Mouse (Mus musculus): ENCODE measurements around the gene Dtnbp1. TPM values are rescaled to one million over a fixed set of nuclear protein-coding genes. Genes with fewer than 3 reads are reported as not detected.

Dtnbp1 gene
- polyA plus RNA-seq (2015; fragmentation: Nextera tagmentation; extraction: Ambion mirVana) = 29.5 and 30.2 TPM in 2 replicates

DNA sequence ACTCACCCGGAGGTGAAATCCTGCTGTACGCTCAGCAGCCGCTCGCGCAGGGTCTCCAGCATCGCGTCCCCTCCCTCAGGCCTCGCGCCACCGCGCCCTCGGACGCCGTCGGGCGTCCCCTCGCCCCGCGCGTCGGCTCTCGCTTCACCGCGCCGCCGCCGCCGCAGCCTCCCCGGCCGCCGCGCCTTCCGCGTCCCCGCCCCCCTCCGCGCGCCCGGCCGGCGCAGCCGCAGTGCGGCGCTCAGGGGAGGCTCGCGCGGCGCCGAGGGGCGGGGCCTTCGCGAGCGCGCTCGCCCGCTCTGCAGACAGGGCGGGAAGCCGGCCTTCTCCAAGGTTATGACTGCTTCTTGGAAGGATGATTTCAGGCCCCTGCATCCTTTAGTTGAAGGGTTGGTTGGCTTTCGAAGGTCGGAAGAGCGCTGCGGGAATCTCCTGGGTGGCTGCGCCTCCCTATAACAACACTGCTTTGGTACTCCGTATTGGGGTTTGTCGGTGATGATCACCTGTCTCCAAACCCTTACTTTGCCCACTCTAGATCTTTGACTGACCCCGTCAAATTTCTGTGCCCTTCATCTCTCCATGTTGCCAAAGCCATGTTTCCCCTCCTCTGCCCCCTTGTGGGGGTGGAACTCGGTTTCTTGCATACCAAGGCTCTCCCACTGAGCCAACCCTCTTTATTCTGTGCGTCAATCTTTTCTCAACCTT is at the start of gene Dtnbp1:
Gene Dtnbp1, minus strand, starts transcription at position 237 of the 705 bp plus-strand sequence.
- H3K36me3 ChIP-seq = peaks cover 6% of the 10 kb centered on the region
- WGBS (ENCODE audit: insufficient replicate concordance) = under 1% methylated on average over 68 of the region's 68 CpGs
- peak within 1 kb of the TSS; percentile 88 for H3K9ac ChIP-seq
- peaks cover 34% of the 10 kb centered on the region for H3K4me1 ChIP-seq (replicated peaks)
- ATAC-seq (ENCODE audit: low read depth) = peak; percentile 91
- peak; percentile 64 for DNase-seq
- H3K27ac ChIP-seq = peak within 1 kb of the TSS; percentile 47
- no peaks in the 10 kb centered on the region for H3K9me3 ChIP-seq (replicated peaks)
- no peaks in the 10 kb centered on the region for H3K27me3 ChIP-seq
- H3K4me2 ChIP-seq = peak within 1 kb of the TSS; percentile 99
- peak within 1 kb of the TSS; percentile 88 for H3K4me3 ChIP-seq (replicated peaks)

GRCm38 (mm10) chr13:45049261-45050020 is 47.5 kb upstream of the Dtnbp1 start:
- no peak for ATAC-seq (ENCODE audit: low read depth)
- H3K36me3 ChIP-seq = no peaks in the 10 kb centered on the region
- H3K27ac ChIP-seq = no peak overlapping the region
- H3K4me1 ChIP-seq (replicated peaks) = no peaks in the 10 kb centered on the region
- H3K9me3 ChIP-seq (replicated peaks) = no peaks in the 10 kb centered on the region
- no peak overlapping the region for H3K9ac ChIP-seq
- no peak overlapping the region for H3K4me3 ChIP-seq (replicated peaks)
- peaks cover 29% of the 10 kb centered on the region for H3K27me3 ChIP-seq
- no peak overlapping the region for H3K4me2 ChIP-seq
- WGBS (ENCODE audit: insufficient replicate concordance) = 67% methylated on average over 7 of the region's 7 CpGs
- DNase-seq = no peak

- ATAC-seq (ENCODE audit: low read depth) = no peak
- Histone ChIP-seq H3K27ac (no peak overlapping the region), H3K27me3 (peaks cover 9% of the 10 kb centered on the region), H3K4me1 (replicated peaks) (no peaks in the 10 kb centered on the region), H3K4me3 (replicated peaks) (no peak overlapping the region), H3K4me2 (no peak overlapping the region), H3K9ac (no peak overlapping the region), H3K9me3 (replicated peaks) (no peaks in the 10 kb centered on the region), H3K36me3 (no peaks in the 10 kb centered on the region)
- 67% methylated on average over 3 of the region's 3 CpGs for WGBS (ENCODE audit: insufficient replicate concordance)
- DNase-seq = no peak
Measured at GRCm38 (mm10) chr13:45043466-45043865, 41.5 kb upstream of the Dtnbp1 start.

GRCm38 (mm10) chr13:45040741-45041140 is 38.8 kb upstream of the Dtnbp1 start:
- Histone ChIP-seq H3K9me3 (replicated peaks) (no peaks in the 10 kb centered on the region), H3K27ac (no peak overlapping the region), H3K4me3 (replicated peaks) (no peak overlapping the region), H3K4me1 (replicated peaks) (no peaks in the 10 kb centered on the region), H3K36me3 (no peaks in the 10 kb centered on the region), H3K27me3 (peaks cover 7% of the 10 kb centered on the region; the same call in 1 of the 2 replicates), H3K4me2 (no peak overlapping the region), H3K9ac (no peak overlapping the region)
- ATAC-seq (ENCODE audit: low read depth) (no peak), DNase-seq (no peak)
- WGBS (ENCODE audit: insufficient replicate concordance) = 74% methylated on average over 7 of the region's 7 CpGs

DNA sequence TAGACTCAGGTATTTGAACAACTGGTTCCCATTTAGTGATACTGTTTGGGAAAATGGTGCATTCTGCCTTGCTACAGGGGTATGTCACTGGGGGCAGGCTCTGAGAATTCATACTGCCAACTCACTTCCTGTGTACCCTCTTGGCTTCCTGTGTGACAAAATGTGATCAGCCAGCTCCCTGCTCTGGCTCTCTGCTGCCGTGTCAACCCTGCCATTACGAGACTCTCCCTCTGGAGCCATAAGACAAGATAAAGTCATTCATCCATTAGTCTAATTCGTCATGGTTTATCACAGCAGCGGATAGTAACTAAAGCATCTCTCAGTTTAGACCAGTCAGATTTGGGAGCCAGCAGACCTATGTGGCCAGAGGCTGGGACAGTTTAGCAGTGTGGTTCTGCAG is 38.2 kb upstream of the Dtnbp1 start:
- Histone ChIP-seq H3K27ac (no peak overlapping the region), H3K9me3 (replicated peaks) (no peaks in the 10 kb centered on the region), H3K4me3 (replicated peaks) (no peak overlapping the region), H3K27me3 (peaks cover 7% of the 10 kb centered on the region; the same call in 1 of the 2 replicates), H3K4me2 (no peak overlapping the region), H3K4me1 (replicated peaks) (no peaks in the 10 kb centered on the region), H3K36me3 (no peaks in the 10 kb centered on the region), H3K9ac (no peak overlapping the region)
- no peak for ATAC-seq (ENCODE audit: low read depth)
- WGBS (ENCODE audit: insufficient replicate concordance) = 37% methylated on average over 4 of the region's 4 CpGs
- no peak for DNase-seq

GRCm38 (mm10) chr13:45036417-45036816 is 34.5 kb upstream of the Dtnbp1 start:
- Histone ChIP-seq H3K4me3 (replicated peaks) (no peak overlapping the region), H3K9me3 (replicated peaks) (no peaks in the 10 kb centered on the region), H3K27me3 (peaks cover 28% of the 10 kb centered on the region), H3K36me3 (no peaks in the 10 kb centered on the region), H3K4me2 (no peak overlapping the region), H3K4me1 (replicated peaks) (peaks cover 15% of the 10 kb centered on the region), H3K27ac (no peak overlapping the region), H3K9ac (no peak overlapping the region)
- no peak for ATAC-seq (ENCODE audit: low read depth)
- WGBS (ENCODE audit: insufficient replicate concordance) = 65% methylated on average over 4 of the region's 4 CpGs
- no peak for DNase-seq

DNA sequence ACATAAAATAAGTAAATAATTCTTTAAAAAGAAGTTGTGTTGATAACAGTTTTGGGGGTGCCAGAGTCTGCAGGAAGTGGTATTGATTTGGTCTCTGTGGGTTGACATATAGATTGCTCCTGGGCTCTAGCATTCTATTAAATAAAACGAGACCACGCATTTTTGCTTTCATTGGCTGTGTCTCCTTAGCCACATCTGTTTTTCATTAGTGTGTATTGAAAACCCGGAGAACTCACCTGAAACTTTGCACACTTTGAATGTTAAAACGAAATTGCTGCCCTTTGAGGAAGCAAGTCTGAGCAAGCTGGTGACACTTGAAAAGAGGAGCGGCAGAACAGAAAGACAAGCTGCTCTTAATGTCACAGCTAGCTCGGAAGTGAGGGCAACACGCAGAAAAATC is 32.8 kb upstream of the Dtnbp1 start:
- Histone ChIP-seq H3K36me3 (no peaks in the 10 kb centered on the region), H3K9ac (no peak overlapping the region), H3K4me2 (no peak overlapping the region), H3K4me1 (replicated peaks) (peaks cover 21% of the 10 kb centered on the region), H3K27ac (no peak overlapping the region), H3K4me3 (replicated peaks) (no peak overlapping the region), H3K27me3 (peaks cover 33% of the 10 kb centered on the region), H3K9me3 (replicated peaks) (no peaks in the 10 kb centered on the region)
- DNase-seq (no peak), ATAC-seq (ENCODE audit: low read depth) (no peak)
- WGBS (ENCODE audit: insufficient replicate concordance) = 70% methylated on average over 7 of the region's 7 CpGs

GRCm38 (mm10) chr13:45033360-45033759 is 31.4 kb upstream of the Dtnbp1 start:
- H3K9ac ChIP-seq = no peak overlapping the region
- WGBS (ENCODE audit: insufficient replicate concordance) = 87% methylated on average over 10 of the region's 10 CpGs
- no peaks in the 10 kb centered on the region for H3K9me3 ChIP-seq (replicated peaks)
- peaks cover 36% of the 10 kb centered on the region for H3K27me3 ChIP-seq
- no peak overlapping the region for H3K27ac ChIP-seq
- DNase-seq (no peak), ATAC-seq (ENCODE audit: low read depth) (no peak)
- peaks cover 21% of the 10 kb centered on the region for H3K4me1 ChIP-seq (replicated peaks)
- no peak overlapping the region for H3K4me3 ChIP-seq (replicated peaks)
- H3K4me2 ChIP-seq = no peak overlapping the region
- H3K36me3 ChIP-seq = no peaks in the 10 kb centered on the region

GRCm38 (mm10) chr13:45032484-45032883 is 30.5 kb upstream of the Dtnbp1 start:
- DNase-seq (no peak), ATAC-seq (ENCODE audit: low read depth) (no peak)
- no peak overlapping the region for H3K4me2 ChIP-seq
- no peak overlapping the region for H3K4me3 ChIP-seq (replicated peaks)
- H3K36me3 ChIP-seq = no peaks in the 10 kb centered on the region
- peaks cover 21% of the 10 kb centered on the region for H3K4me1 ChIP-seq (replicated peaks)
- WGBS (ENCODE audit: insufficient replicate concordance) = 21% methylated on average over 4 of the region's 4 CpGs
- H3K9ac ChIP-seq = no peak overlapping the region
- no peak overlapping the region for H3K27ac ChIP-seq
- H3K9me3 ChIP-seq (replicated peaks) = no peaks in the 10 kb centered on the region
- H3K27me3 ChIP-seq = peaks cover 36% of the 10 kb centered on the region

DNA sequence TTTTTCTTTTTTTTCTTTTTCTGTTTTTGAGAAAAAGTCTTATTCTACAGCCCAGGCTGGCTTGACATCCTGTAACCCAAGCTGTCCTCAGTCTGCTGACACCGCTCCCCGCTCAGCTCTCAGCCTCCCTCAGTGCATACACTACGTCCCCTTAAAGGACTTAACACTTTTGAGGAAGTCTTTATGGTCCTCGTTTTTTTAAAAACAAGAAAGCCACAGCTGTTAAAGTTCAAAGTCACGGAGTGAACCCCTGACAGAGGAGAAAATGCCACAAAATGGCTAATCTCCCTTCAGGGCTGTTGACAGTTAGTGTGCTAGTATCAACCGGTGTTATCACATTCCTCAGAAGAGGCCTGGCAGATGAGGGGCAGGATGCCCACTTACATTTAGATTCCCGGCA is 29.8 kb upstream of the Dtnbp1 start:
- no peak for DNase-seq
- H3K9ac ChIP-seq = no peak overlapping the region
- 14% methylated on average over 7 of the region's 7 CpGs for WGBS (ENCODE audit: insufficient replicate concordance)
- no peaks in the 10 kb centered on the region for H3K36me3 ChIP-seq
- peaks cover 36% of the 10 kb centered on the region for H3K27me3 ChIP-seq
- no peak overlapping the region for H3K4me2 ChIP-seq
- H3K4me3 ChIP-seq (replicated peaks) = no peak overlapping the region
- ATAC-seq (ENCODE audit: low read depth) = no peak
- no peaks in the 10 kb centered on the region for H3K9me3 ChIP-seq (replicated peaks)
- peaks cover 21% of the 10 kb centered on the region for H3K4me1 ChIP-seq (replicated peaks)
- H3K27ac ChIP-seq = no peak overlapping the region

- H3K27ac ChIP-seq = no peak overlapping the region
- no peaks in the 10 kb centered on the region for H3K36me3 ChIP-seq
- ATAC-seq (ENCODE audit: low read depth) (no peak), DNase-seq (no peak)
- H3K27me3 ChIP-seq = peaks cover 32% of the 10 kb centered on the region
- WGBS (ENCODE audit: insufficient replicate concordance) = 31% methylated on average over 10 of the region's 10 CpGs
- peak overlapping the region; percentile 23; the same call in 1 of the 2 replicates for H3K4me2 ChIP-seq
- H3K4me1 ChIP-seq (replicated peaks) = peaks cover 21% of the 10 kb centered on the region
- H3K9ac ChIP-seq = no peak overlapping the region
- H3K4me3 ChIP-seq (replicated peaks) = no peak overlapping the region
- H3K9me3 ChIP-seq (replicated peaks) = no peaks in the 10 kb centered on the region
Measured at GRCm38 (mm10) chr13:45031314-45031713, 29.4 kb upstream of the Dtnbp1 start.
